Mouse (Mus musculus): ENCODE data around the gene Jund. TPM values are rescaled to one million over a fixed set of nuclear protein-coding genes. Genes with fewer than 3 reads are reported as not detected.

The Jund gene
- polyA plus RNA-seq, 1 experiment from 2014 or later, result 376 TPM

DNA sequence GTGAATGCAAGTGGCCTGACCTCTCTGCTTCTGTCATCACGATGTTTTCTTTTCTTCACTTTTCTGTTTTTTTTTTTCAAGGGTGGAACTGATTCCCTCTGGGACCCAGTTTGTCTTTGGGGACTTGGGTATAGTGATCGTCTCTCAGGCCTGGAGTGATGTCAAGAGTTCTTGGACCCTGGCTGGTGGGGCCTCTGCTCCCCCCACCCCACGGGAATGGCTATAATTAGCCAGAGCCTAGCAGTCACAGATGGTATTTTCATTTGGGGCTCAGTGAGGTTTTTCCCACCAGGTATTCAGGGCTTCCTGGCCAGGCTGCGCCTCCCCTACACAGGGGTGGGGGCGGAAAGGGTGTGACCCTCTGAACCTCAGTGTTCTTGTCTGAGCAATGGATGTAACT, 42.9 kb downstream of the Jund start:
- no peak for TF ChIP-seq CTCF (IDR thresholded peaks at IDR 0.05)
- ATAC-seq, result no peak
- in situ Hi-C loops (cut with MboI; ENCODE audit: low pct_unique_long_range_greater_than_20kb), result no loop called here
- ChIA-PET POLR2A (no interaction called here), CTCF (no interaction called here)
- DNase-seq (ENCODE audit: low read depth, low spot score), result no peak
- H3K27me3 ChIP-seq, result no peaks in the 10 kb centered on the region

DNA sequence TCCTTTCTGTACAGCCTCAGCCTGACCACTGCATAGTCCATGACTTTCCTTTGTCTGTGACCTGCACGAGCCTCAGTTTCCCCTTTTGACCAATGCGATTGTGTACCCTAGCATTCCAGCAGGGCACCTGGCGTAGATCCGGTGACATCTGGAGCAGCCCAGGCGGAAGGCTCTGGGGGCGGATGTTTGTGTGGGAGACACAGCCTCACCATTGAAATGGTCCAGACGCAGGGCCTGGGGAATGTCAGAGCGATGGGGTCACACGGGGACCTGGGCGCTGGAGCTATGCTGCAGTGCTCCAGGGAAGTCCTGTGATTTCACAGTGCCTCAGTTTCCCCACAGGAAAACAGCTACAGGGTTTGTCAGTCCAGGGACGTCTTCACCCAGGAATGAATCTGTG, 43.4 kb downstream of the Jund start:
- no peak for DNase-seq (ENCODE audit: low read depth, low spot score)
- H3K27me3 ChIP-seq, result no peaks in the 10 kb centered on the region
- in situ Hi-C loops (cut with MboI; ENCODE audit: low pct_unique_long_range_greater_than_20kb), result no loop called here
- no peak for ATAC-seq
- ChIA-PET CTCF (no interaction called here), POLR2A (no interaction called here)
- TF ChIP-seq CTCF (IDR thresholded peaks at IDR 0.05), result no peak

- DNase-seq (ENCODE audit: low read depth, low spot score), result no peak
- no peak for ATAC-seq
Measured at GRCm38 (mm10) chr8:70742981-70743655, 44.4 kb downstream of the Jund start.

DNA sequence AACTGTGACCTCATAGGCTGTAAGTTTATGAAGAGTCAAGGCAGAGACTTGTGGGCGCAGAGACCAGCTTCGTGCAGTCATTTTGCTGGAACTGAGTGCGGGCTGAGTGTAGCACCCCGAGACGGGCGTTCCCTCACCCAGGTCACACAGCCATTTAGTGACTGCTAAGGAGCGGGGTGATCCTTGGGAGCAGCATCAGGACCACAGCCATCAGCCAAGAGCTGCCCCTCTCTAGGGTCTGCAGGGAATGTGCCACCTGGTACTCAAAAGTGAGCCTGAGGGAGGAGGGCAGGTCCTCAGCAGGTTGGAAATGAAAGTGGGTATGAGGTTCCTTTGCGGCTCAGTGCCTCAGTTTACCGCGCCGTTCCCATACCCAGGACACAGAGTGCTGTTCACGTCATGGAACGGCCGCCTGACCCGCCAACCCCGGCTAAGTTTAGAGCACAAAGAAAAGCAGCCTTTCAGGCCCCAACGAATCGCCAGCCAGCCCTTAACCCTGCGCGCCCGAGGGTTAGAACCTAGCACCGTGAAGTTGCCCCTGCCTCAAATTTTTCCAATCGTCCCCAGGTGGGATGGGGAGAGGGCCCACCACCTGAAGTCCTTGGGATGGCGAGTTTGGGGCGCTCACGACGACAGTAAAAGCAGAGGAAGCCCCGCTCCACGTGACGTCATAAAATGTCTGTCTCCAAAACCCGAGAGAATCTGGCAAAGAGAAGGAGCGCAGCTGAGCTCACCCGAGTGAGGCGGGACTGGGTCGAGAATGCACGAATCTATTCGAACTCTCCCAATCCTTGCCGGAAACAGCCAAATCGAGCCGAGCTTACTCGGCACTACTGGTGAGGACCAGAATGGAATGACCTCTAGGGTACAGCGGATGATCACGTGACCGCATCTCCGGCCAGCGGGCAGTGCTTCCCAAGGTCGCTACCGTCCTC, 45.2 kb downstream of the Jund start:
- ChIA-PET POLR2A (interaction anchor here (1.1 kb wide), 1 partner anchor 12 kb away, joined by 3 read pairs; no protein-coding TSS in a partner anchor), CTCF (no interaction called here)
- in situ Hi-C loops (cut with MboI; ENCODE audit: low pct_unique_long_range_greater_than_20kb), result no loop called here
- H3K27me3 ChIP-seq, result no peaks in the 10 kb centered on the region
- no peak for TF ChIP-seq CTCF (IDR thresholded peaks at IDR 0.05)
- DNase-seq (ENCODE audit: low read depth, low spot score), result no peak
- no peak for ATAC-seq

More at GRCm38 (mm10) chr8:70742981-70743655, 44.4 kb downstream of the Jund start:
- H3K27me3 ChIP-seq, result no peaks in the 10 kb centered on the region
- CTCF ChIA-PET, result no interaction called here
- TF ChIP-seq CTCF (IDR thresholded peaks at IDR 0.05), result no peak
- in situ Hi-C loops (cut with MboI; ENCODE audit: low pct_unique_long_range_greater_than_20kb), result no loop called here
- POLR2A ChIA-PET, result interaction anchor here (1.1 kb wide), 1 partner anchor 11 kb away, joined by 3 read pairs; no protein-coding TSS in a partner anchor

DNA sequence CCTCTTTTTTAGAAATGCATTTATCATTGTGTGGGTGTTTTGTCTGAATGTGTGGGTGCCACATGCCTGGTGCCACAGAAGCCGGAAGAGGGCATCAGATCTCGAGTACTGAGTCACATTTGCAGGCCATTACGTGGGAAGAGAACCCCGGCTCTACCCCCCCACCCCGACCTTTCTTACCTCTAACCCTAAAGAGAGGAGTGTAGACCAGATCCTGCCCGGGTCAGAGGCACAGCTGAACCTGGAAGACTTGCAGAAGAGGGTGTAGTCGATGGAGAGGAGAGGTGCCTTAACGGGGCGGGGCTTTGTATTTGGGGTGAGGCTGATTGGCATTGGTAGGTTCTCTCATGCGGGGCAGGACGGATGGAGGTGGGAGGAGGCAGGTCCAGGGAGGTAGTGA, 46.1 kb downstream of the Jund start:
- CTCF ChIA-PET, result no interaction called here
- TF ChIP-seq CTCF (IDR thresholded peaks at IDR 0.05), result no peak
- in situ Hi-C loops (cut with MboI; ENCODE audit: low pct_unique_long_range_greater_than_20kb), result no loop called here
- DNase-seq (ENCODE audit: low read depth, low spot score) (no peak), ATAC-seq (no peak)
- POLR2A ChIA-PET, result no interaction called here
- H3K27me3 ChIP-seq, result no peaks in the 10 kb centered on the region

- ATAC-seq (no peak), DNase-seq (ENCODE audit: low read depth, low spot score) (no peak)
- POLR2A ChIA-PET, result no interaction called here
- TF ChIP-seq CTCF (IDR thresholded peaks at IDR 0.05), result no peak
- CTCF ChIA-PET, result no interaction called here
- in situ Hi-C loops (cut with MboI; ENCODE audit: low pct_unique_long_range_greater_than_20kb), result no loop called here
- H3K27me3 ChIP-seq, result no peaks in the 10 kb centered on the region
Measured at GRCm38 (mm10) chr8:70745691-70746220, 47.0 kb downstream of the Jund start.

GRCm38 (mm10) chr8:70746676-70747075, 47.9 kb downstream of the Jund start:
- no peak for TF ChIP-seq CTCF (IDR thresholded peaks at IDR 0.05)
- in situ Hi-C loops (cut with MboI; ENCODE audit: low pct_unique_long_range_greater_than_20kb), result no loop called here
- H3K27me3 ChIP-seq, result no peaks in the 10 kb centered on the region
- POLR2A ChIA-PET, result no interaction called here
- DNase-seq (ENCODE audit: low read depth, low spot score), result no peak
- no peak for ATAC-seq
- CTCF ChIA-PET, result no interaction called here

GRCm38 (mm10) chr8:70747211-70747890, 48.6 kb downstream of the Jund start:
- DNase-seq (ENCODE audit: low read depth, low spot score), result no peak
- TF ChIP-seq CTCF (IDR thresholded peaks at IDR 0.05), result no peak
- ChIA-PET CTCF (interaction anchor here (1.3 kb wide), 1 partner anchor 74 kb away, joined by 3 read pairs; the partner anchor contains the start of gene Lsm4), POLR2A (no interaction called here)
- ATAC-seq, result no peak
- in situ Hi-C loops (cut with MboI; ENCODE audit: low pct_unique_long_range_greater_than_20kb), result no loop called here
- no peaks in the 10 kb centered on the region for H3K27me3 ChIP-seq

DNA sequence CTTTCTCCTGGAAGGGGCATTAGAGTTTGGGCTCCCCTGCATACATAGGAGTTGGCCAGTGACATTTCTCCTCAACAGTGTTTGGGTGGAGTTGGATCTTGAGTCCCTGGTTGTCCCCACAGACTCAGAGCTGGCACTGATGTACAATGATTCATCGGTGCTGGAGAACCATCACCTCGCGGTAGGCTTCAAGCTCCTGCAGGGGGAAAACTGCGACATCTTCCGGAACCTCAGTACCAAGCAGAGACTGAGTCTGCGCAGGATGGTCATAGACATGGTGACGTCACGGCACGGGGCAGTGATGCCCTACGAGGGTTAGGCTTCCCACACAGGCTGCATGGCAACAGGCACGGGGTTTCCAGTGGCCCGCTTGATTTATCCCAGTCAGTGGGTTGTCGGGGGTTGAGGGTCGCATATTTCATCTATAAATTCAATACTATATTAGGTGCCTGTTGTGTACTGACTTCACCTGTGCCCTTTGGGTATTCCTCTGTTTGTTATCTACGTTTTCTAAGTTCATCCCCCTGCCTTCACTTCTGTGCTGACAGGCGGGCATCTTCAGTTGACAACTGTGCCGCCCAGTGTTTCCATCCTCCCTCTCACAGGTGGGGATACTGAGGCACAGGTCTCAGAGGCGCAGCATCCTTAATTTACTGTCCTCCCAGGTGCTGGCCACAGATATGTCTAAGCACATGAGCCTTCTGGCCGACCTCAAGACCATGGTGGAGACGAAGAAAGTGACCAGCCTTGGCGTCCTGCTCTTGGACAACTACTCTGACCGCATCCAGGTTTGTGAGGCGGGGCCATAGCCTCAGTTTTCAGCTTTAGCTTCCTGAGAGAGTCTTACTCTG, 49.7 kb downstream of the Jund start:
- no peak for TF ChIP-seq CTCF (IDR thresholded peaks at IDR 0.05)
- CTCF ChIA-PET, result interaction anchor here (1.3 kb wide), 1 partner anchor 76 kb away, joined by 3 read pairs; the partner anchor contains the start of gene Lsm4
- no peaks in the 10 kb centered on the region for H3K27me3 ChIP-seq

More for the DNA sequence above, 49.7 kb downstream of the Jund start:
- POLR2A ChIA-PET, result no interaction called here
- no peak for ATAC-seq
- no peak for DNase-seq (ENCODE audit: low read depth, low spot score)
- in situ Hi-C loops (cut with MboI; ENCODE audit: low pct_unique_long_range_greater_than_20kb), result no loop called here

Measured in Patski (cell line).